Mouse (Mus musculus): Measurements from ENCODE around the gene Nat8f5.
"Not testable (repeated sequence)": the region's sequence is repeated elsewhere in the genome, so short reads cannot be mapped to it uniquely, and the experiment has no call there.

The Nat8f5 gene

DNA sequence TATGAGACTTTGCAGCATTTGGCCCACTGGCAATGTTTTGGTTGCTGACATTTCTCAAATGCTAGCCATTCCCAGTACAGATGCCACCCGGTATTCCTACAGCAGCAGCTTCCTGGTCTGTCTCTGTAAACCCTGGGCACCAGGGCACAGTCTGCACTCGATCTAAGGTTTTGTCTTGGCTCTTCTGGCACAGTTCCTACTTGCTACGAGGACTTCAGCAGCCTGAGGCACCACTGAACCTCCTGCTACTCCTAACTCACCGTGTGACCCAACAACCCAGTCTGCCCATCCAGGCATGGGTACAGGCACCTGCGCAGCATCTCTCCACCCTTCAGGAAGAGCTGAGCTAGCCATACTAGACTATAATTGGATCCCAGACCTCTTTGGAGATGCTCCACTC, 15.3 kb upstream of the Nat8f5 start:
- DNase-seq (ENCODE audit: low read depth): not testable (repeated sequence)

DNA sequence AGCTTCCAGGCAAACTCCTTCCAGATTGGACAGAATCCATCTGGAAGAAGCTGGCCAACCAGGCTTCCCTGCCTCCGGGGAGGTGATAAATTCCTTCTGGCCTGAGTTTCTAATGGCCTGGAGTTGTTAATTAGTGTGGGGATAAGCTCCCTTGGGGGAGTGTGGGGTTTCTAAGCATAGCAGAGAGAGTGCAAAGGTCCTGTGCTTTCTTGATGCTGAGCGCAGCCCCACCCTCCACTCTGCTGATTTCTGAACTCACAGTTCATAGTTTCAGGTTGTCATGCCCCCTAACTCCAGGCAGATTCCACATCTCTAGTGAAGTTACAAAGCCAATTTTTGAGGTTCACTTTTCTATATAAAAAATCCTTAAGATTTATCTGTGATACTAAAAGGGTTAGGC, 14.3 kb upstream of the Nat8f5 start:
- DNase-seq (ENCODE audit: low read depth): not testable (repeated sequence)

GRCm38 (mm10) chr6:85834504-85835100, 13.8 kb upstream of the Nat8f5 start:
- DNase-seq (ENCODE audit: low read depth): not testable (repeated sequence)

DNA sequence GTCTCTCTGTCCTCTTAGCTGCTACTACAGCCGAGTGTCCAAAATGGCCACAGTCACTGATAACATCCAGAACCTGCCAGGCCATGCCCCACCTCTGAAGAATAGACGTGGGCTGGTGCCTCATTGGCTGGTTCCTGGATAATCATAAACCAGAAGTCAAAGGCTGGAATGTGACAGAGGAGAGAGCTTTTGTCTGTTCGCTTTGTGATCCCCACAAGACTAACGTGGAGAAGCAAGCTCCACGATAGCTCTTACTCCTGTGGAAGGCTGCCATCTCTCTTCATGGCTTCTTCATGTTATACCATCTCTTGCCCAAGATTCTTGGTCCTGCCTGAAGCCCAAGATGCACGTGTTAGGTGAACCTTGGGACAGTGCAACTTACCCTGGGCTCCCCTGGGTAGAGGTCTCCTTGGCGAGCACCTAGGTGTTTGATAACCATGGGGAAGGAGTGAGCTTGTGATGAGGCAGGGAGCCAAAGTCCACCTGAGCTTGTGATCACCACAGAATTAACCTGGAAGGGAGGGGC, 11.1 kb upstream of the Nat8f5 start, which contains the start of gene Nat8:
Gene Nat8 (minus strand): TSS at position 287 of the 526 bp plus-strand sequence.
- no peak for DNase-seq (ENCODE audit: low read depth)

DNA sequence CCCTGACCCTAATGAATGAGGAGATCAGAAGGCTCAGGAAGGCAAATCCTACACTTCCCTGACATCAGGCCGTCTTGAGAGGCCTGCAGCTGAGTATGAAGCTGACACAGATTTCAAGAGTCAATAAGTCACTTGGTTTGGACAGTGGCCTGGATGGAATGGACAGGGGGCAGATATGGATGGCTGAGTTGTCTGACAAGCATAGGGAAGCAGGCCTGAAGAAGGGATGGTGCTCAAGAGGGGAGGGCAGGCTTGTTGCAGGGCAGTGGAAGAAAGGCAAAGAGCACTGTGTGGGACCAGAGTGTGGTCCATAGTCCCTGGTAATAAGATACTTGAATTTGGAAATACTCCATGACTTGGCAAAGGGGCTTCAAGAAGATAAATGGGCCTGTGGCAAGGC, 8.7 kb upstream of the Nat8f5 start:
- no peak for DNase-seq (ENCODE audit: low read depth)

DNA sequence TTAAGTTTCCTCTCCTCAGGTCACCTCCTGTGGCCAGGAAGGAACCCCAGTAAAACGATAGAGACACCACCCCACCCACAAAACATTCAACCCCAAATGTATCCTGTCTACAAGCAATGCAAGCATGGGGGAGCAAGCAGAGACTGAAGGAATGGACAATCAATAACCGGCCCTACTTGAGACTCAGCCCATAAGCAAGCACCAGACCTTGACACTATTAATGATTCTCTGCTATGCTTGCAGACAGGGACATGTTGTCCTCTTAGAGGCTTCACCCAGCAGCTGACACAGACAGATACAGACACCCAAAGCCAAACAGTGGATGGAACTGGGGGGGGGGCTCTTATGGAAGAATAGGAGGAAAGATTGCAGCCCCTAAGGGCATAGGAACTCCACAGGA, 5.1 kb upstream of the Nat8f5 start:
- DNase-seq (ENCODE audit: low read depth): no peak

DNA sequence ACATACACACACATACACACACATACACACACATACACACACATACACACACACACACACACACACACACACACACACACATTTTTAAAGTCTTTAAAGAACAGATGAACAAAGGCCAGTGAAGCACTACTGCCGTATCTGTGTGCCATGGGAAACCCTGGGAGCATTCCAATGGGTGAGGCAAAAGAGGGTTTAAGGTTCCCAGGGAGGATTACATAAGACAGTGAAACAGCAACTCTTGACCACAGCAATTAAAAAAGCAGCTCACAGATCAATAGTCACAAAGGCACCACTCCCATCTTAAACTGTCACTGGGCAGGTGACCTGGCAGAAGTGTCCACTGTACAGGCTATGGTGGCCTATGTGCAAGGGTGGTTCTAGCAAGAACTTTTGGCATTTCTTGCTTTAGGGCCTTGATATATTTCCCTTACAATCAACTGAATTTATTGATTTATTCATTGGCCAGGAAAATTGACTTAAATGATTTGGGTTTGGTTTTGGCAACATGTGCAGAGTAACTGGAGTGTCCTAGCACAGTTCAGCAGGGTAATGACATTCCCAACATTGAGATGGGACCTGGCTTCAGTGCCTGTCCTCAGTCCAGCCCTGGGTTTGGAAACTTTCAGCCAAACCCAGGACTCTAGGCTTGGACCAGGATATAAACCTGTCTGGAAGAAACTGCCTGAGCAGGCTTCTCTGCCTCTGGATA, 2.8 kb upstream of the Nat8f5 start:
- no peak for DNase-seq (ENCODE audit: low read depth)

GRCm38 (mm10) chr6:85822286-85822685, 1.5 kb upstream of the Nat8f5 start:
- no peak for DNase-seq (ENCODE audit: low read depth)

- no peak for DNase-seq (ENCODE audit: low read depth)
Measured at GRCm38 (mm10) chr6:85818338-85818737, 2.4 kb downstream of the Nat8f5 start.

DNA sequence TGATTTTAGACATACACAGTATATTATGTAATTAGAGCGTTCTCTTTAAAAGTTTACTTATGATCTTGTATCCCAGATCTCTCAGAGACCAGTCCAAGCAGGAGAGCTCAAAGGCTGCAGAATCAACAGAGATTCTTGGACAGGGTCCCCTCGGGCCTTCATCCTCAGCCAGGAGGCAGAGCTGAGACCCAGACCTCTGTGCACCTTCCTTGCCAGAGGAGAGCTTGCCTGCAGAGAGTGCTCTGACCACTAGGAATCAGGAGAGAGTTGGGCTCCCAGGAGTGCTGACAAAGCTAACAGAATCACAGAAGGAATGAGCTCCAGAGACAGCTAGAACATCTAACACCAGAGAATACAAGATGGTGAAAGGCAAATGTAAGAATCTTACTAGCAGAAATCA, 7.4 kb downstream of the Nat8f5 start:
- DNase-seq (ENCODE audit: low read depth): no peak

DNA sequence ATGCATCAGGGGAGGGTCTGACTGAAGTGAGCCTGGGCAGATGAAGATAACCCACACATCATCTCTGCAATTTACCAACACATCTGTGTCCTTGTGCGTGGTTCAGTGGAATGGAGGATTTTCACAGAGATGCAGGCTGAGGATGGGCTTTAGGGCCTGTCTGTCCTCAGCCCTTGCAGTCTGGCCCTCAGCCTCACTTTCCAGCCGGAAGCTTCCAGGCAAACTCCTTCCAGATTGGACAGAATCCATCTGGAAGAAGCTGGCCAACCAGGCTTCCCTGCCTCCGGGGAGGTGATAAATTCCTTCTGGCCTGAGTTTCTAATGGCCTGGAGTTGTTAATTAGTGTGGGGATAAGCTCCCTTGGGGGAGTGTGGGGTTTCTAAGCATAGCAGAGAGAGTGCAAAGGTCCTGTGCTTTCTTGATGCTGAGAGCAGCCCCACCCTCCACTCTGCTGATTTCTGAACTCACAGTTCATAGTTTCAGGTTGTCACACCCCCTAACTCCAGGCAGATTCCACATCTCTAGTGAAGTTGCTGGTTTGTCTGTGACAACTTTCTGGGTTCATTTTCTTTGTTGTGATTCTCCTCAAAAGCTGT, 9.7 kb downstream of the Nat8f5 start:
- DNase-seq (ENCODE audit: low read depth): not testable (repeated sequence)

GRCm38 (mm10) chr6:85810514-85810913, 10.3 kb downstream of the Nat8f5 start:
- DNase-seq (ENCODE audit: low read depth): not testable (repeated sequence)

DNA sequence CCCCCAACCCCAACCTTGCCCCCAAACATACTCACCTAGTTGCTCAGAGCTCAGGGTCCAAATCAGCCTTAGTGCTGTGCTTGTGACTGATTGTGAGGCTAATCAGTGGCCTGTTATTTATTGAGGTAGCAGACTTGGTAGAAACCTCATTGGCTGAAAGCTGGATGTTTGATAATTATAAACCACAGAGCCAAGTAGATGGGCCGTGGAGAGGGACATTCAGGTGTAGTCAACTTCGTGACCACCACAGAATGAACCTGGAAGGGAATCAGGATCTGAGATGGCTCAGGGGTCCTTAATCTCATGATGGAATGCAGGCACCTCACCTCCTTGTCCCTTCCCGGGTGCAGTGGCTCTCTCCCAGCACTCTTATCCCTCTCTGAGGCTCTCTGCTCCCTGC, 11.0 kb downstream of the Nat8f5 start:
- DNase-seq (ENCODE audit: low read depth): not testable (repeated sequence)

DNA sequence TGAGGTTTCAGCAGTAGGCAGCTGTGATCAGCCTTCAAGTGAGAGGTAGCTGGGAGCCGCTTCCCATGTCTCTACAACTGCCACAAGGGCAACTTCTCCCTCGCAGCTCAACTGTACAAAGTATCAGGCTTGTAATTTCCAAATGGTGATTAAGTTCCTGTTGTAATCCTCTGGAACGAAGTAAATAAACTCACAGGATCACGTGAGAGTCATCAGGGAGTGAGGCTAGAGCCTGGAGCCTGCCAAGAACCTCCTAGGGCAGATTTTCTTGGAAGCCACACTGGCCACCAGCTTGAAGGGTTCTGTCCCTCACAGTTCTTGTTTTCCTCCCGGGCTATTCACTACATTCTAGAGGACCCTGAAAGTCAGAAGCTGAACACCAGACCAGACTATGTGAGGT, 17.6 kb downstream of the Nat8f5 start:
- not testable (repeated sequence) for DNase-seq (ENCODE audit: low read depth)
